Mouse (Mus musculus) brain, embryonic 14.5 days (tissue): ENCODE results near the gene Ces2f.

ENCODE experiments used
- CTCF ChIP-seq: fragments of 200-500 bp; IDR thresholded peaks from 2 replicates; pipeline ENCODE4 v1.5.1; 2012; ENCODE audit warnings: inconsistent platforms, mild to moderate bottlenecking, moderate library complexity, borderline replicate concordance; ENCODE audit not compliant: insufficient read depth, insufficient read length; ENCODE audit errors: extremely low read depth
- POLR2A ChIP-seq: fragments of 200-500 bp; IDR thresholded peaks from 2 replicates; pipeline ENCODE4 v1.6.1; 2012; ENCODE audit warnings: mild to moderate bottlenecking, inconsistent platforms, borderline replicate concordance; ENCODE audit not compliant: poor library complexity, insufficient read depth, insufficient read length, severe bottlenecking; ENCODE audit errors: extremely low read depth

DNA sequence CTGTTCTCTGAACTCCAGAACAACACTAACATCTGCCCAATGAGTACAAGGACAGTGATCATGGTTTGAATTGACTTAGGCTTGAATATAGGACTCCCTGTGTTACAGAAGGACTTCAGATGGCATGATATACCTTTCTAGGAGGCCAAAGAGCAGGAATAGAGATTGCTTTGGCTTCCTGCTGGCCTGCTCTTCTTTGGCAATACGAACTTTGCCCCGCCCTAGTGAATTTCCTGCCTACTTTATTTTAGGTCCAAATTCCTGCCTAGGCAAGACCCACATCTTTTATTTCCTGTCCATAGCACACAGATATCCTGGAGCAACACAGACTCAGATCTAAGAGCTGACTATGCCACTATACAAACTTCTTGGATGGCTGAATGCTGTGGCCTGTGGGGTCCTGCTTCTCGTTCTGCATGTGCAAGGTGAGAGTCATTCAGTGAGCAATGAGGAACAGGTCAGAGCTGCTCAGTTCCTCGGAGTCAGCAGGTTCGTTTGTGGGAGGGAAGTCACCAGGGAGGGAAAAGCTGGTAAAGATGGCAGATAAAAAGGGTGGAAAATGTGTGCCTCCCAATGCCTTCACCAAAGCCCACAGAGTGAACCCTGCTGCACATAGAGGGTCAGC lies 21.1 kb upstream of the Ces2f start, which contains the start of gene Ces2e:
- TF ChIP-seq POLR2A = no peak
- TF ChIP-seq CTCF = no peak
